Mouse (Mus musculus): ENCODE data around the gene Plekhm1.

The Plekhm1 gene

DNA sequence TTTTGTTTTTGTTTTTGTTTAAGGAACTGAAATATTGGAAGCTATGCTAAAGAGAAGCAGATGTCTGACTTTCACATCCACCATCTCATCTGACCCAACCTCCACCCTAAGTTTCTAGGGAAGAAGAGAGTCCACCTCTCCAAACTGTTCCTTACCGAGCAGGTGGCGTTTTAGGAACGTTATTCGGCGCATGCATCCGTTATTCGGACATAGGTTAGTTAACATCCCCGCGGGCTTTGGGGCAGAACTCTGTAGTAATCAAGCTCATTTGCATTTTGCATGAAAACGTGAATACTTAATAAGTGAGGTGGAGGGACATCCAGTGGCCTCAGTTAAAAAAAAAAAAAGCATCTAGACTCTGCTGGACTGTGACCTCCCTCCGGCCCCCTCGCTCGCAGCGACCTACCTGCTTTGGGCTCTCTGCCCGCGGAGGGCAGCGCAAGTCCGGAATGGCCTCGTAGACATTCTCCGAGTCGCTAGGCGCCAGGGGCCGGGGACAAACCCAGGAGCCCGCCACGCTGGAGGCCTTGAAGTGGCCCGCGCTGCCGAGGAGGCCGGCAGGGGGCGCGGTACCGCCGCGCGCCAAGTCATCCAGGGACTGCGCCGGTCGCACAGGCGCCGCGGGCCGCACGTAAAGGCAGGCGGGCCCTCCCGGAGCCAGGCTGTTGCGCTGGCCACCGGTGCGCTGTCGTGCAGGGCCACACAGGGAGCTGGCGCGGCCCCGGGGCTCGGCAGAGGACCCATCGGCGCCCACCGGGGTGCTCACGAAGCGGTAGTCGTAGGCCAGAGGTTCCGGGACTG is 52.4 kb downstream of the Plekhm1 start:
- DNase-seq: peak; percentile 84 to 92

DNA sequence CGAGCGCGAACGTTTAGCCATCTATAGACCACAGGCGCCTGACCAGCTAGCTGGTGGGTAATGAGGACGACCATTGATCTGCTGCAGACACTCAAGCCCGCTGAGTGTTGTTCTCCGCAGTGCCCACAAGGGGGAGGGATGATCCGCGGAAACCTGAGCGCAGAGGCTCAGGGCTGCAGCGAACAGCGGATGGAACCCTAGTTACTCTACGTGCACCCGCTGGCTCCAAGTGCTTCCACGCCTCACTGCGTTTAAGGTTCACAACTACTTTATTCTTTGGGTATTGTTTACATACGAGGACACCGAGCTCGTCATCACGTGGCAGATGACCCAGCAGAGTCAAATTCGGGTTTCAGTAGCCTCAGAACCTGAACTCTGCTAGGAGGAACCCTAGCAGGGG is 53.4 kb downstream of the Plekhm1 start:
- peak; percentile 80 to 83 for DNase-seq

DNA sequence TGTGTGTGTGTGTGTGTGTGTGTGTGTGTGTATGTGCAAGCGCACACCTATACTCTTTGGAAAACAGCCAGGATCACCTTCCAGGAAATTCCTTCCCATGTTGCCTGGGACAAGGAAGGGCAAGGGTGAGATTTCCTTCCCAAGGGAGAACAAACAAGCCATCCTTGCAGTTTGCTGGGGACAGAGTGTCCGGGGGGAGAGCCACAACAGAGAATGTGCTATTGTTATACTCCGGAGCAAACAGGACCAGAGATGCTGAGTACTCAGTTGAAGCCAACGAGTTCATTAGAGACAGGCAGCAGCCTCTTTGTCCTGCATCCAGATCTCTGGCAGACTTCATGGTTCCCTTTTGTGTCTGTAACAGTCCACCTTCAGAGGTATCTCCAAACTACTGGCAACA is 54.2 kb downstream of the Plekhm1 start:
- DNase-seq: peak; percentile 39 to 72

DNA sequence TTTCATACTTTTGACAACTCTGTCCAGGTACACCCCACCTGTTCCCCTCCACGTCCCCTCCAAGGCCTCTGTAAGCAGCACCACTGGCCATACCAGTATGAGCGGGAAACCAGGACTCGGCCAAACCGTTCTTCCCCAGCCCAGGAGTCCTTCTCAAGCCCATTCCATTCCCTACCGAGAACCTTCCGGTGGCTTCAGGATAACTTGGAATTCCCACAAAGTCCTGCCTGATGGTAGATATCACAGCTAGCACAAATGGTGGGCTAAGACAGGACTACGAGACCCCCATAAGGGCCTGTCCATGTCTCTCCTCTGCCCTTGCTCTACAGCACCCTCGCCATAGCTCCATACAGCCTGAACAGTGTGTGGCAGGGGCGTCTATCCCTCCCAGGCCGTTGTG is 54.8 kb downstream of the Plekhm1 start:
- DNase-seq: no peak

DNA sequence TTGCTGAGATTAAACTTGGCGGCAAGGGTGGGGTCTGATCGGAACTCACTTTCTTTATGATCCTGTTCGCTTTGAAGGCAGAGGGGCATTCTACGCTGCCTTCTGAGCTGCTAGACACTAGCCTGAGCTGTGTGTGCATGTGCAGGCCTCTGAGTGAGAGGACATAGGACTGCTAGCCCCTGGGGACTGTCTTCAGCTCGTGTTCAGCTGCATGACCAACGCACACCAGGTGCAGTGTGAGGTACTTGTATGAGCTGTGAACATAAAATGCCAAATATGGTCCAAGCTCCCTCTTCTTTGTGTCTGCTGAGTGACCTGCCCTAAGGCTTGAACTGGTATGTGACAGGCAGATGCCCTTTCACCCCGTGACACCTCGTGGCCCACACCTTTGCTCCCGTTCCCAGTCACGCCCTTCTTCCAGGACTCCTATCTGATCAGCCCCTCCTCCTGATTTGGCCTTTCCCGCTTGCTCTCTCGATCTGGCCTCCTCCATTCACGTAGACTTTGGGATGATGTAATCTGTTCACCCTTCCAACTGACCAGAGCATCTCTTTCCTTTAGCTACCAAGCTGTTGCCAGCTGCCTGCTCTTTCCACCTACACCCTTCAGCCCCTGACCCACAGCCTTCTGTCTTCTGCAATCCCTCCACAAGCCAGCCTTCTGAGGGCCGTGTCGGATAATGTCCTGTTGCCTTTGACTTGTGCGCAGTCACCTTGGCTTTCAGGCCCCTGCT is 55.4 kb downstream of the Plekhm1 start:
- DNase-seq: no peak

DNA sequence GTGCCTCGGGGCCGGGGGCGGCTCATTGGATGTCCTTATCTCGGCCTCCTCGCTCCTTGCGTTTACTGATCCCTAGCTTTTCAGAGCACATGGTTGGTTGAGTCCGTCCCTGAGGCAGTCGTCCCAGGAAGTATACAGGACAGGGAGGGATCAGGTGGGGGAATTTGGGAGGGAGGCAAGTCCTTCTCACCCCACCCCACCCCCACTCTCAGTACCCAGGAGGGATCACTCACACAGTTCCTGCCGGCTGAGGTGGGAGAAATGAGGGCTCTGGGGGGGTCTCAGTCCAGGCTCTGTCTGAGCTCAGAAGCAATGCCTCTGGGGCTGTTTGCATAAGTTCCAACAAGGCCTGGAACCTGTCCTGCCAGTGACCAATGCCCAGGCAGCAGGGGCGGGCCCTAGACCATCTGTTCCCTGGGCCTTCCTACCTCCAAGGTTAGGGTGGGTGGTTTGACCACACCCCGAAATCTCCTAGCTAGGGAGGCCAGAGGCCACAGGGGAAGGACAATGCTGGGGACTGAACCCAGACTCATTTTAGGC is 56.4 kb downstream of the Plekhm1 start:
- peak; percentile 72 to 93 for DNase-seq

DNA sequence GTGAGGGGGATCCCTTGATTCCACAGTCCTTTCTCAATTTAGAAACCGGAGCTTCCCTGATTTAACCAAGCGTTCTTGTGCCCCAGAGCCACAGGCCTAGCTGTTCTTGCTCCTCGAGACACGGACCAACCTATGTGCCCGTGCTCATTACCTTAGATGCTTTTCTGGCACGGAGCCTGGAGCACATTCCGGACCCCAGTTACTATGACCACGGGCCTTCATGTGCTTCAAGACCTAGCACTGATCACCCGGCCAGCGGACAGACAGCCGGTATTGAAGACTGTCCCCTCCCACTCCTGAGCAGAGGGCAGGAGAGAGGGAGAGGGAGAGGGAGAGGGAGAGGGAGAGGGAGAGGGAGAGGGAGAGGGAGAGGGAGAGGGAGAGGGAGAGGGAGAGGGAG is 57.2 kb downstream of the Plekhm1 start:
- peak; percentile 87 to 95 for DNase-seq

DNA sequence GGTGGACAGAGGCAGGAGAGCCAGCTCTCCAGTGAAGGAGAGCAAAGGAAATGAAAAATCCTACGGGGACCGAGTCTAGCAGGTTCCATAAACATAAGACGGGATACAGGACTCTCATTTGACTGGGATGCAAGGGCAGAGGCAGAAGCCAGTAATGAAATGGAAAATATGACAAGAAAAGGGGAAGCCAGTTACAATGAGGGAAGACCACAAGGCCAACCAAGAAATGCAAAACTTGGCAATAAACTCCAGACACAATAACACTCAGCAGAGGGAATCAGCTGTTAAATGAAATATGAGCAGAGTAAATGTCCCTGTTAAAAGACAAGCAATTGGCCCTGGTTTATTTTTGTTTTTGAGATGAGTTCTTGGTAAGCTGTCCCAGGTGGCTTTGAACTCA is 58.5 kb downstream of the Plekhm1 start:
- DNase-seq: no peak

DNA sequence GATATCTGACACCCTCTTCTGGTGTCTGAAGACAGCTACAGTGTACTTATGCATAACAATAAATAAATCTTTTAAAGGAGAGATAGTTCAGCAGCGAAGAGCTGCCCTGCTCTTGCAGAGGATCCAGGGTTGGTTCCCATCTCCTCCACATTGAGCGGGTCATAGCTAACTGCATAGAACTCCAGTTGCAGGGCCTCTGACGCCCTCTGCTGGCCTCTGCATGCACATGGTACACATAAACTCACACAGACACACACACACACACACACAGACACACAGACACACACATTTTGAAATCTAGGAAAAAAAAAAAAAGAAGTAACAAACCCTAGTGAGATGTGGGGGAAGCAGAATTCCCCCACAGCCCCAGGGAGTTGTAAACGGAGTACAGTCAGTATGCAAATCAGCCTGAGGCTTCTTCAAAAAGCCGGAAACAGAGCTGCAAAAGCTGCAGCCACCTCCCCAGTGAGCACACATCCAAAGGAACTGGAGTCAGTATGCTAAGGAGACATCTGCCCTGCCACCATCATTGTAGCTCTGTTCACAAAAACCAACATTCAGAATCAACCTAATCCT is 60.2 kb downstream of the Plekhm1 start:
- no peak for DNase-seq

DNA sequence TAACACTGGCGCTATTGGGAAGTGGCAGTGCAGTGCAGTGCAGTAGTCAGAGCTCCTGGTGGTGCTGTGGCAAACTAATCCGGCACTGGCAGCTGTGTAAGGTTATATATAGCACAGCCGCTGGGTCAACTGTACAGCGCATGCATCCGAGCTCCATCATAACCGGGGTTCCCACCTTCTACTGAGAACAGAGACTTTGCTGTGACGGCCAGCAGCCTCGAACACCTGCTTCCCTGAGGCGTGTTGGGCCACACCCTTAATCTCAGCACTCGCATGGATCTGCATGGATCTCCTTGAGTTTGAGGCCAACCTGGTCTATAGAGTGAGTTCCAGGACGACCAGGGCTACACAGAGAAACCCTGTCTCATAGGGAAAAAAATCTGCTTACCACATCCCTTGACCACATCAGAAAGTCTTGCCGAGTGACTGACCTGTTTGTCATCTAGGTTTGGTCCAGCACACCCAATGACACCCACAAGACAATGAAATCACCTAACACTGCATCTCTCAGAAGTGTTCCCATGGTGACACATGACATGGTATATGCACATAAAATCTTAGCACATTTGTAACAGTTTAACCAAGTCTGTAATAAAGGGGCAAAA is 61.7 kb downstream of the Plekhm1 start:
- no peak for DNase-seq

DNA sequence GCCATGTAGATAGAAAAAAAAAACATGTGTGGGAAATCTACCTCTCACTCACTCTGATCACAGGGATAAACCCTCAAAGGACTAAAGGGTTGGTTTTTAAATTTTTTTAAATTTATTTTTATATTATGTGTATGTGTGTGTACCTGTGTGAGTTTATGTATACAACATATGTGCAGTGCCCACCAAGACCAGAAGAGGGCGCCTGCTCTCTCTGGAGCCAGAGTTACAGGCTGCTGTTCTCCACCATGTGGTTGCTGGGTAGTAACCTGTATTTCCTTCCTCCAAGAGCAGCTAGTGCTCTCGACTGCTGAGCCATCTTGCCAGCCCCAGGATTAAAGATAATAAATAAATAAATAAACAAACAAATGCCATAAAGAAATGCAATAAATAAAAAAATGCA is 62.8 kb downstream of the Plekhm1 start:
- DNase-seq: no peak

DNA sequence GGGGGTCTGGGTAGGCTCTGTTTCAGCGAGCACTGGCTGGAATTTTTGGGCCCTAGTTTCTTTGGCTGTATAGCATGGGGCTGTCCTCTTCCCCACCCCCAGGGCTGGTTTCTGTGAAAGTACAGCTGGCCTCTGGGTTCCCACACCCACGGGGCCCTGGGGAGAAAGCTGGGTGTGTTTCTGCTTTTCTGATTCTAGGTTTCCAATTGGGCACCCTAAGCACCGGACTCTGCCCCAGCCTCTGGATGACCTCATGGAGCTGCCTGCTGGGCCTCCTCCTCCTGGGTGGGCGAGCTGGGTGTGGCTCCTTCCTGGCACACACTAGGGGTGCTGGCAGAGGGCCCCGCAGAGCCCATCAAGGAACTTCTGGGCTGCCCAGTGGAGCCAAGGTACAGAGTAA is 65.8 kb downstream of the Plekhm1 start:
- peak; percentile 84 to 96 for DNase-seq

DNA sequence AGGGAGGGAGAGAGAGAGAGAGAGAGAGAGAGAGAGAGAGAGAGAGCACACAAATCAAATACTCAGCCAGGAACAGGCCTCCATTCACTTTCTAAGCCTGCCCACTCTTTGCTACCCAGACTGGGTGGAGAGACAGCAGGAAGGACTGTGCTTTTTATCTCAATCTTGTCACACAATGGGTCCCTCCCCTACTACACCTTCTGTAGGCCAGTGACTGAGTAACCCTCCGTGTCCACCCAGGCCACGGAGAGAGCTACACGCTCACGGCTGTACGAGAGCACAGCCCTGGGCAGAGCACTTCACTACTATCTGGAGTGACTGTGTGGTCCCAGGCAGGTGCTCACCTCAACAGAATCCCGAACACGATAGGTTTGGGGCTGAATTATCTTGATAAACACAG is 66.3 kb downstream of the Plekhm1 start:
- peak in 1 of 2 experiments; percentile 46 for DNase-seq

DNA sequence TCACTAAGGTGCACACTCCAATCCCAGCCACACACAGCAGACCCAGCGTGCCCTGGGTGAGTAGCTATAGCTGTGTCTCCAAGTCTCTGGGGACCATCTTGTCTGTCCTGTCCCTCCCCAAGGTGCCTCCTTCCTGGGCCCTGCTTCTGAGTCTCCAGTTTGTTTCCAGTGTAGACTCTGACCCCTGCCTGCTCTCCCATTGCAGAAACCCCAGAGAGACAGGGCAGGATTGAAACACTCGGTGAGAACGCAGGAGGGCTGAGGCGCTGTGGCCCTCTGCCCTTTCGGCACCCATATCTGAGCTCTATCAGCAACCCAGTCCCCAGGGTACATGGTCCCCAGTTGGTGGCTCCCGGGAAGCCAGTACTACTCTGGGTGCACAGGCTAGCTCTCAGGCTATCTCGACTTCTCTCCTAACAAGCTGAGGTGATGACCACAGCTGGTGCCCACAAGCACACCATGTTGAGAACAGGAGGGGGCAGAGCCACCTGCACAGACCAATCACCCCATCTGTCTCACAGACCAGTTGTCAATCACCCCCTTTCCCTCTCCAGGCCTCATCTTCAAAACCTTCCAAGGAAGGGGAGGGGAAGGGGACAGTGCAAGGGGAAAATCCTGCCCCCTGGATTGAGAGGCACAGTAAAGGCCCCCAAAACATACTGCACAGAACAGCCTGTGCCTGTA is 66.9 kb downstream of the Plekhm1 start:
- peak in 1 of 2 experiments; percentile 69 for DNase-seq

DNA sequence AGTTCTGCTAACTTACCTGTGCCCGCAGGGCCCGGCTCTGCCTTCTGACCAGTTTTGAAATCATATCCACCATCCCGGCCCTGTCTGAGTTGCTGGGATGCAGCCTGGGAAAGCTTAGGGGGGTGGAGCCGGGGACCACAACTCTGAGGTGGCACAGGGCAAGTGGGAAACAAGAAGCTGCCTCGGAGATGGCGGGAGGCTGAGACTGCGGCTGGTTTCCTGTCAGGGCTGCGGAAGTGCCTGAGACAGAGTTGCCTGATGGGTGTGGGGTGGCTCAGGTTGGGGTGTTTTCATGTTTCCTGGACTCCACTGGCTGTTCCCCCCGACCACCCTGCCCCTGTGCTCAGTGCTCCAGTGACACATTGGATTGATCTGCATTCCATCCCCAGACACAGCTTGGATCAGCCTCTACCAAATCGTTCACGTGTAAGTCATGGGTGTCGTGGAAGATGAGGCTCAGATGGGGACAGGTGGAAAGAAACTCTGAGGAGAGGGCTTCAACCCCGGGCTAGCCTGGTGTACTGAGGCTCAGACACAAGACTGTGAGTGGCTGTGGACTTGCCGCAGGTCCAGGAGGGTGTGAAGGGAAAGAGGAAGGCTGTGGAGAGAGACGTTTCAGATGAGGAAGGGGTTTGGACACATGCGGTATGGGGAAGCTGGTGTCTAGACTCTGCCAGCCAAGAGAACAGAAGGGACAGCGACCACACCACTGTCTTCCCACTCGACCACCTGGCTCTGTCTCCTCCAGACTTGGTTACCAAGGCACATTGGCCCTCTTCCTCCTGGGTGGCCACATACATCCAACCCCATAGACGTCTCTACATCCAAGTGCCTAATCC is 67.8 kb downstream of the Plekhm1 start:
- DNase-seq: peak in 1 of 2 experiments; percentile 48

DNA sequence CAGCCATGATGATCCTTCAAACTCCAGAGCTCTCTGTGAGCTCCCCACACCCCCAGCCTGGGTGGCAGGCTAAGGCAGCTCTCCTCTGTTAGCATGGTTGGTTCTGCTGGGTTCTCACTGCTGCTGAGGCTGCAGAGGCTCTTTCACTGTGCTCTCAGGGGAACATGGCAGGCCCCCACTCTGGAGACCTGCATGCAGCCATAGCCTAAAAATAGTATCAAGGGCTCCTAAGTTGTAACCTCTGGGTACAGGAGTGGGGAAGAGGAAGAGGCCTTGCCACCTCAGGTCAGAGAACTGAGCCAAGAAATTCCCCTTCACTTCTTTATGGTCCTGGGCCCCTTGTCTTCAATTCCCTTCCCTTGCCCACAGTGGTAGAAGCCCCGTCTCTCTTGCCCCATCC is 68.6 kb downstream of the Plekhm1 start:
- DNase-seq: no peak

DNA sequence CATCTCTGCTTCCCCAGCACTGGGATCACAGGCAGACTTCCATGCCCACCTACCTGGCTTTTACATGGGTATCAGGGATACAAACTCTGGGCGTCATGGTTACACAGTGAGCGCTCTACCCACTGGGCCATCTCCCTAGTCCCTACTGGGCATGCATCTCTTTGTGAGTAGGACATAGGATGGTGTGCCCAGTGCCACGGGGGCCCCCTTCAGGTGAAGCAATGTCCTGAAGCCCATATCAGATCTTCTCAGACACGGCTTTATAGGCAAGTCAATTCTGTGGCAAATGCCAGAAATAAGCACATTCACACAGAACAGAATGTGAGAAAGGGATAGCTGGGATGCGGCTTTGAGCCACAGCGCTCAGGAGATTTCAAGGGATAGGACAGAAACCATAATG is 69.4 kb downstream of the Plekhm1 start:
- no peak for DNase-seq

DNA sequence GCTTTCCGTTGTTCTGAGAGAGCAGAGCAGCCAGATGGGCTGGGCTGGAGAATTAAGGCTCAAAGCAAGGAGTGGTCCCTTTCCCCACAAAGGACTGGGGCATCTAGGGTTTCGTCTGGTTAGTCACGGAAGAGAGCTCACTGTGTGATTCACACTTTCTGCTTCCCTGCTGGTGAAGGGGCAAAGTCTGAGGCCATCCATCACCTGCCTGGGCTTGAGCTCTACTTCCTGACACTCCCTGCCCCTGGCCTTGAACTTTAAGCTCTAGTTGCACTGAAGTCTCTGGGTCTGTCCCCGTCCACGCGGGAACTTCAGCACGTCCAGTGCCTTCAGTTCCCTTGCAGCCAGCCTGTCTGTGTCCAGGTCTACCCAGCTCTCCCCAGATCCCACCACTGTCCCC is 71.8 kb downstream of the Plekhm1 start:
- DNase-seq: peak; percentile 80 to 94

DNA sequence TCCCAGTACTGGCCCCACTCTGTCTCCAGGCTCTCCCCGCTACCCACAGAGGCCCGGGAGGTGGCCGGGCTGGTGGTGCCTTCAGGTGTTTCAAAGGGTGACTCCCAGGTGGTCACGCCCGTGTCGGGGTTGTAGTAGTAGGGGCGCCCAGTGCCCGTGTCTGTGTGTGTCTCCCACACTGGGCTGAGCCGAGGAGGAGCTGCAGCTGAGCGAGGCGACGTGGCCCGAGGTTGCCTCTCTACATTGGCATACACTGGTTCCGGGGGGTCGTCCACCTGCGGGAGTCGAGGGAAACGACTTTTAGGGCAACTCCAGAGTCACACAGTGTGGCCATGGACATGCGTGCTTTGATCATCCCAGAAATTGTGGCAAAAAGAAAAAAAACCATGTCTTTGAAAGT is 72.4 kb downstream of the Plekhm1 start:
- DNase-seq: no peak

DNA sequence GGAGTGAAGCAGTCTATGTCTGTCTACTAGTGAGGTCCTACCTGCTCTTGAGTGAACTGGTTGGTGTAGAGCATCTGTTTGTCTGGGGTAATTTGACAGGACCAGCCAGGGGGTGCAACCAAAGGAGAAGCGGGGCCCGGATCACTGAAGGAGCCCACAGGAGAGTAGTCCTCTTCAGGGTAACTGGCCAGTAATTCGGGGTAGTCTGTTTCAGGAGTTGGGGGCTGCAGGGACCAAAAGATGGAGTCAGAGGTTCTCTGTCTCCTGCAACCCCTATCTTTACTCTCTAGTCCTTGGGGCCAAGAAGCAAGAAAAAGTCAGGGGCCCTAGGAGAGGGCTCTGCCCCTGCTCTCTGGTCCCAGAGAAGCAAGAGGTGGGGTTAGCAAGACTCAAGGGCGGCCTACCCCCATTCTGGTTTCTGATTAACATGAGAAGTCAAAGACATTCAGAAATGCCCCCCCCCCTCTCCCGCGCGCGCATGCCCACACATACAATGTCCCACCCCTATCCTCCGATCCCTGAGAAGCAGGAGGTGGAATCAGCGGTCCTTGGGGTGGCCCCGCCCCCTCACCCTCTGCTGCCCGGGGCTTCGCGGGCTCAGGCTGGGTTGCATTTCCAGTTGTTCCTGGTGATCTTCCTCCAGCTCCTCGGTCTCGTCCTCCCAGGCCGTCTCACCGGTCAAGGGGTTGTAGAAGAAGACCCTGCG is 72.9 kb downstream of the Plekhm1 start:
- DNase-seq: peak; percentile 86 to 95

DNA sequence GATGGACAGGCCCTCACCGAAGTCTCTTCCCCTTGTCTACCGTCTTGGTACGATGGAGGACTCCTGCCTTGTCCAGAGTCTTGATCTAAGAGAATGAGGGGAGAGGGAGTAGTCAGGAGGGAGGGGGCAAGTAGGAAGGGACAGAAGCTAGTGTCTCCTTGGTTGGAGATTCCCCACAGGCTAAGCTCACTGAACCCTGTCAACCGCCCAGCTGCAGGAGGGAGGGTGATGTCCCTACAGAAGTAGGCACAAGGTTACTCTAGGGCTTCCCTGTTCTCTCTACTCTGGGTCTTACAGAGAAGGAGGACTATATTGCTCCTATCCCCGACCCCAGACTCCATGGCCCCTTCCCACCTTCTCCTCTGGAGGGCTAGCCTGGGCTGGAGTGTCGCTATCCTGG is 73.8 kb downstream of the Plekhm1 start:
- peak in 1 of 2 experiments; percentile 87 for DNase-seq
